Mouse (Mus musculus) embryonic facial prominence, embryonic 11.5 days (tissue): ENCODE results near the gene Kcna2. TPM values are rescaled to one million over a fixed set of nuclear protein-coding genes. Genes with fewer than 3 reads are reported as not detected.

Source experiments
- ATAC-seq: fragments of 200-750 bp; cut with Nextera tagmentation; replicated peaks from 2 replicates; pipeline ENCODE4 v1.8.0; 2017; ENCODE audit warnings: low read depth; ENCODE audit not compliant: insufficient number of reproducible peaks, low FRiP score, low TSS enrichment
- DNase-seq: peaks from one replicate; pipeline ENCODE4 v3.0.0-alpha.2; 2015; ENCODE audit warnings: low spot score
- H3K27ac ChIP-seq: fragments of 300-500 bp; sonication (generic); replicated peaks from 2 replicates; pipeline ENCODE4 v1.5.1; 2014; ENCODE audit warnings: mild to moderate bottlenecking, low read depth, low read length, control low read depth
- H3K27me3 ChIP-seq: fragments of 300-500 bp; sonication (generic); 2 replicates; pipeline ENCODE4 v1.6.1; 2014; ENCODE audit warnings: mild to moderate bottlenecking, low read length, moderate library complexity, mixed read lengths; ENCODE audit not compliant: control insufficient read depth, insufficient read depth
- H3K36me3 ChIP-seq: fragments of 300-500 bp; sonication (generic); replicated peaks from 2 replicates; pipeline ENCODE4 v1.6.1; 2014; ENCODE audit warnings: low read depth, mild to moderate bottlenecking, low read length, moderate library complexity, mixed read lengths; ENCODE audit not compliant: control insufficient read depth, insufficient read depth
- H3K4me1 ChIP-seq: fragments of 300-500 bp; sonication (generic); 2 replicates; pipeline ENCODE4 v1.6.1; 2014; ENCODE audit warnings: low read length, mixed read lengths; ENCODE audit not compliant: control insufficient read depth, insufficient read depth
- H3K4me2 ChIP-seq: fragments of 300-500 bp; sonication (generic); 2 replicates; pipeline ENCODE4 v1.6.1; 2014; ENCODE audit warnings: low read depth, mild to moderate bottlenecking, control low read depth, low read length, moderate library complexity
- H3K4me3 ChIP-seq: fragments of 300-500 bp; sonication (generic); 2 replicates; pipeline ENCODE4 v1.5.1; 2014; ENCODE audit warnings: low read depth, low read length, control low read depth
- H3K9ac ChIP-seq: fragments of 300-500 bp; sonication (generic); replicated peaks from 2 replicates; pipeline ENCODE4 v1.6.1; 2014; ENCODE audit warnings: mild to moderate bottlenecking, control low read depth, low read length
- H3K9me3 ChIP-seq: fragments of 300-500 bp; sonication (generic); replicated peaks from 2 replicates; pipeline ENCODE4 v1.6.1; 2016; ENCODE audit warnings: mild to moderate bottlenecking, low read length, inconsistent platforms, mixed read lengths; ENCODE audit not compliant: control insufficient read depth
- WGBS: fragments of 180-500 bp; shearing (Covaris S2); extraction: QIAGEN DNeasy Blood & Tissue Kit; methylation state at CpG from one replicate; pipeline ENCODE4 v1.1.7; 2014; 5-methylcytosine and 5-hydroxymethylcytosine counted together
- polyA plus RNA-seq: library from polyadenylated mRNA; unstranded; fragments of >200 nt; fragmentation: Nextera tagmentation; extraction: Ambion mirVana; gene quantifications from 2 replicates; pipeline ENCODE4 v1.2.1, GENCODE M21; 2014

The Kcna2 gene
- polyA plus RNA-seq, 1 experiment from 2014 or later, result 0.20 TPM

DNA sequence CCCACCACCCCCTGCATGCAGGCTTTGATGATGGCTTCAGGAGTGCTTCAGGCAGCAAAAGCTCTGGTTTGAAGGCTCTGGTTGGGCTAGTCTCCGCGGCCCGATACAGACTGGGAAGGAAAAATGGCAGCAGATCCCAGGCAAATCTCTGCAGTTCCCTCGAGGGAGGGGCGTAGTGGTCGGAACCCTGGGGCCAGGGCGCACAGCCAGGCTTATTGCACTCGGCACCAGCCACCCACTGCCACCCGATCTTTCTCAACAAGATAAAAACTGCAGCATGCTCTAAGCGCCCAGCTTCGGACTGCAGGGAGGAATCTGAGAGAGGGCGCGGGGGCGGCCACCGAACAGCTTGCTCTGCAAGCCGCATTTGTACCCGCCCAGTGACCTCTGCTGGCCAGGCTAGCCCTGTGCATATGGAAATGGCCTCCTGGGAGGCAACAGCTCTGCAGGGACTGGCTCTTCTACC lies 58.9 kb downstream of the Kcna2 start:
- DNase-seq (peak; percentile 21), ATAC-seq (0 out of 2 replicates have a peak, but pooled peaks have one; percentile 37)
- Histone ChIP-seq H3K27me3 (0 out of 2 replicates have a peak, but pooled peaks cover 3% of the 10 kb centered on the region), H3K9me3 (no peaks in the 10 kb centered on the region), H3K4me1 (no peaks in the 10 kb centered on the region), H3K4me3 (peak overlapping the region; percentile 21; the same call in 1 of the 2 replicates), H3K9ac (no peak overlapping the region), H3K4me2 (peak overlapping the region; percentile 38), H3K27ac (no peak overlapping the region), H3K36me3 (no peaks in the 10 kb centered on the region)
- WGBS, result 3% methylated on average over 17 of the region's 17 CpGs

- H3K4me3 ChIP-seq, result no peak overlapping the region
- H3K4me2 ChIP-seq, result no peak overlapping the region
- DNase-seq (no peak), ATAC-seq (no peak)
- no peaks in the 10 kb centered on the region for H3K4me1 ChIP-seq
- no peak overlapping the region for H3K27ac ChIP-seq
- H3K9ac ChIP-seq, result no peak overlapping the region
- 0 out of 2 replicates have a peak, but pooled peaks cover 3% of the 10 kb centered on the region for H3K27me3 ChIP-seq
- no peaks in the 10 kb centered on the region for H3K9me3 ChIP-seq
- WGBS, result 85% methylated on average over 2 of the region's 2 CpGs
- H3K36me3 ChIP-seq, result no peaks in the 10 kb centered on the region
Measured at GRCm38 (mm10) chr3:107162741-107163140, 61.8 kb downstream of the Kcna2 start.

Other genes with a start within 250 kb of the Kcna2 start
- 1.9 and 2.3 TPM in 2 replicates for gene Kcna3, start 65.0 kb upstream of the Kcna2 start, polyA plus RNA-seq
- not detected in 2 replicates for gene Kcna10, start 81.9 kb downstream of the Kcna2 start, polyA plus RNA-seq
- not detected in 2 replicates for gene Cym, start 120.6 kb downstream of the Kcna2 start, polyA plus RNA-seq
- gene A630076J17Rik, start 129.5 kb downstream of the Kcna2 start, polyA plus RNA-seq, result 0.25 TPM in 1 of 2 replicates, not detected in the other
- gene Prok1, start 138.6 kb downstream of the Kcna2 start, polyA plus RNA-seq, result 0.15 TPM in 1 of 2 replicates, not detected in the other
- 186 and 191 TPM in 2 replicates for gene Lamtor5, start 177.7 kb downstream of the Kcna2 start, polyA plus RNA-seq
- gene Slc16a4, start 190.1 kb downstream of the Kcna2 start, polyA plus RNA-seq, result 2.1 and 3.4 TPM in 2 replicates
- gene Rbm15, start 232.5 kb downstream of the Kcna2 start, polyA plus RNA-seq, result 19.0 and 20.6 TPM in 2 replicates